Mouse (Mus musculus): Measurements from ENCODE around the gene Pard3. TPM values are rescaled to one million over a fixed set of nuclear protein-coding genes. Genes with fewer than 3 reads are reported as not detected.

Gene Pard3
- total and polyA plus RNA-seq, 3 experiments, result 0.51 to 1.3 (median 0.94) TPM

DNA sequence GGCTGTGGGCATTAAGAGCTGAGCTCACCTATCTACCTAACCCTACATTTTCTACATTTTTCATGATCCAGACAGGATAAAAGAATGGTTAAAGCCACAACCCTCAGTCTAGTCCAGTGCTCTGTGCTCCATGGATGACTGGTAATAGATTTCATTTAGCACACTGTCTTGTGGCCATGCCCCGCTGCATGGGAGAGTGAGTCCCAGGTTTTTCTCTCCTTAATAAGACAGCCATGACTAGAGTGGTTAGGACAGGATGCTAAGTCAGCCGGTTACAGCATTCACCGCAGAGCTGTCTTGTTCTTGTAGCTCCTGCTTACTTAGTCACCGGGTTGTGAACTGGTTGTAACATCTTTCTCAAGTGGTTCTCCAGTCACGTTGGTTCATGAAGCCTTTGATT lies 49.5 kb downstream of the Pard3 start:
- peaks cover 3% of the 10 kb centered on the region for H3K9me3 ChIP-seq (replicated peaks; ENCODE audit: low read length)
- dilution Hi-C loops (cut with MboI; ENCODE audit: extremely low pct_ligation_motif_present, extremely low pct_unique_long_range_greater_than_20kb, low sequenced_read_pairs), result no loop called here

DNA sequence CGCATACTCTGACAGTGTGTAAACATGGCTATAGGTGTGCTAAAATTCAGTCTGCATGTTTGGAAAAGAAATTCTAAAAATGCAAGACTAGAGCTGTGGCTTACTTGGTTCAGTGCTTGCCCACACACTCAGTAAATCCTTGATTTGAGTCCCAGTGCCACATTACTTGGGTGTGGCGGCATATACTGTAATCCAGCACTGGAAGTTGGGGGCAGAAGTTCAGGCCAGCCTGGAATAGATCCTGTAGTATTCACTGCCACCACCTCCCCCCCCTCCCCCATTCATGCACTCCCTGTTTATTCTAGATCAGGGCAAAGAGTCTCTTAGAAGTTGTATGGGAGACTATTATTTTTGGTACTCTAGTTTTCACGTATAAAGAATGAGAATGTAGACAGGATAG lies 52.1 kb downstream of the Pard3 start:
- dilution Hi-C loops (cut with MboI; ENCODE audit: extremely low pct_ligation_motif_present, extremely low pct_unique_long_range_greater_than_20kb, low sequenced_read_pairs), result no loop called here
- Histone ChIP-seq H3K4me1 (ENCODE audit: control insufficient read depth in 1 of 2, insufficient read depth in 2 of 2) (peaks cover 2 to 7% of the 10 kb centered on the region in 2 experiments; a peak in 2 of 4 replicates), H3K36me3 (replicated peaks in 1 of 2; ENCODE audit: control insufficient read depth in 1 of 2, insufficient read depth in 1 of 2, low read length in 1 of 2) (no peaks in the 10 kb centered on the region), H3K27ac (ENCODE audit: insufficient read depth, low read depth) (no peak overlapping the region), H3K4me3 (replicated peaks in 1 of 3; ENCODE audit: low read depth in 2 of 3, low read length in 2 of 3, poor library complexity in 1 of 3) (no peak overlapping the region), H3K9me3 (replicated peaks; ENCODE audit: low read length) (peaks cover 3% of the 10 kb centered on the region), H3K79me2 (replicated peaks; ENCODE audit: control insufficient read depth, extremely low read depth, insufficient read depth, poor library complexity, severe bottlenecking) (no peaks in the 10 kb centered on the region), H3K27me3 (replicated peaks) (no peaks in the 10 kb centered on the region), H3K9ac (ENCODE audit: insufficient read depth, low read depth) (no peak overlapping the region), H3K4me2 (ENCODE audit: insufficient read depth, low read depth, poor library complexity, severe bottlenecking) (no peak overlapping the region)
- no peak for DNase-seq (ENCODE audit: extremely low read depth)
- in situ Hi-C loops (cut with MboI; ENCODE audit: low pct_ligation_motif_present, low pct_unique_long_range_greater_than_20kb, low sequenced_read_pairs), result no loop called here
- TF ChIP-seq MAFK (IDR thresholded peaks at IDR 0.05; ENCODE audit: insufficient replicate concordance, low read length) (no peak), ZC3H11A (IDR thresholded peaks at IDR 0.05; ENCODE audit: low read depth, low read length) (no peak), SMC3 (IDR thresholded peaks at IDR 0.05; ENCODE audit: low read depth, low read length) (no peak)

More for the DNA sequence above, 49.5 kb downstream of the Pard3 start:
- no peaks in the 10 kb centered on the region for H3K79me2 ChIP-seq (replicated peaks; ENCODE audit: control insufficient read depth, extremely low read depth, insufficient read depth, poor library complexity, severe bottlenecking)
- peaks cover 2 to 7% of the 10 kb centered on the region in 2 experiments; a peak in 2 of 4 replicates for H3K4me1 ChIP-seq (ENCODE audit: control insufficient read depth in 1 of 2, insufficient read depth in 2 of 2)
- no peak overlapping the region for H3K9ac ChIP-seq (ENCODE audit: insufficient read depth, low read depth)
- in situ Hi-C loops (cut with MboI; ENCODE audit: low pct_ligation_motif_present, low pct_unique_long_range_greater_than_20kb, low sequenced_read_pairs), result no loop called here
- no peak overlapping the region for H3K4me2 ChIP-seq (ENCODE audit: insufficient read depth, low read depth, poor library complexity, severe bottlenecking)
- H3K27me3 ChIP-seq (replicated peaks), result no peaks in the 10 kb centered on the region
- no peaks in the 10 kb centered on the region for H3K36me3 ChIP-seq (replicated peaks in 1 of 2; ENCODE audit: control insufficient read depth in 1 of 2, insufficient read depth in 1 of 2, low read length in 1 of 2)
- no peak for TF ChIP-seq JUN (IDR thresholded peaks at IDR 0.05; ENCODE audit: insufficient read depth, low read depth, low read length)
- no peak for TF ChIP-seq TCF12 (IDR thresholded peaks at IDR 0.05; ENCODE audit: low read depth, low read length)
- TF ChIP-seq EP300 (IDR thresholded peaks at IDR 0.05; ENCODE audit: low read length), result no peak
- no peak for TF ChIP-seq HCFC1 (IDR thresholded peaks at IDR 0.05; ENCODE audit: low read depth, low read length)
- TF ChIP-seq SIN3A (IDR thresholded peaks at IDR 0.05; ENCODE audit: low read length), result no peak
- TF ChIP-seq ETS1 (conservative IDR thresholded peaks at IDR 0.05; ENCODE audit: low read depth, low read length), result no peak
- TF ChIP-seq MXI1 (IDR thresholded peaks at IDR 0.05; ENCODE audit: low read depth, low read length), result no peak
- TF ChIP-seq RAD21 (IDR thresholded peaks at IDR 0.05; ENCODE audit: low read depth, low read length), result no peak
- no peak for TF ChIP-seq ELF1 (IDR thresholded peaks at IDR 0.05; ENCODE audit: low read depth, low read length)
- no peak for TF ChIP-seq ZC3H11A (IDR thresholded peaks at IDR 0.05; ENCODE audit: low read depth, low read length)
- DNase-seq (ENCODE audit: extremely low read depth), result no peak
- no peak overlapping the region for H3K4me3 ChIP-seq (replicated peaks in 1 of 3; ENCODE audit: low read depth in 2 of 3, low read length in 2 of 3, poor library complexity in 1 of 3)
- H3K27ac ChIP-seq (ENCODE audit: insufficient read depth, low read depth), result no peak overlapping the region

DNA sequence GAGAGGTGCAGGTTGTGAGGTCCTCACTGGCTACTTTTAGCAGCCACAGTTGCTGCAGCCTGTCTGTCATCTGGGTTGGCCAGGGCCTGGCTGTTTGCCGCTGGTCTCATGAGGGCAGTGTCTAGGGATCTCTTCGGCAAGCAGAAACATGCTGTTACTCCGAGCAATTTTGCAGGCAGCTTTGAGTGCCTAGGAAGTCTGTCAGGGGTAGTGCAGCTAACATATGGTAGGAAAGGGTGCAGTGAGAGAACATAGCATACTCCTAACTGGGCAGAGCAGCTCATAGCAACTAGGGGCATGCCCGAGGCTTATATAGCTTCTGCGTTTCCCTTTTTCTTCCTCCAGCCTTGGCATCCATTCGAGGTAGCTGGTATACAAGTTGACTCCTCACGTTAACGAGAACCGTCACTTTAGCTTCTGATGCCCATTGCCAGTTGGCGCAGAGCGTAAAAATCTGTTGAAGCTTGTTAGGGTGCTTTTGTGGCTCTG lies 54.7 kb downstream of the Pard3 start:
- Histone ChIP-seq H3K9me3 (replicated peaks; ENCODE audit: low read length) (peaks cover 3% of the 10 kb centered on the region), H3K4me1 (ENCODE audit: control insufficient read depth in 1 of 2, insufficient read depth in 2 of 2) (peaks cover 0 to 12% of the 10 kb centered on the region in 2 experiments; a peak in 2 of 4 replicates), H3K4me3 (replicated peaks in 1 of 3; ENCODE audit: low read depth in 2 of 3, low read length in 2 of 3, poor library complexity in 1 of 3) (no peak overlapping the region), H3K27me3 (replicated peaks) (no peaks in the 10 kb centered on the region), H3K9ac (ENCODE audit: insufficient read depth, low read depth) (no peak overlapping the region), H3K4me2 (ENCODE audit: insufficient read depth, low read depth, poor library complexity, severe bottlenecking) (no peak overlapping the region), H3K27ac (ENCODE audit: insufficient read depth, low read depth) (no peak overlapping the region), H3K36me3 (replicated peaks in 1 of 2; ENCODE audit: control insufficient read depth in 1 of 2, insufficient read depth in 1 of 2, low read length in 1 of 2) (no peaks in the 10 kb centered on the region), H3K79me2 (replicated peaks; ENCODE audit: control insufficient read depth, extremely low read depth, insufficient read depth, poor library complexity, severe bottlenecking) (no peaks in the 10 kb centered on the region)
- in situ Hi-C loops (cut with MboI; ENCODE audit: low pct_ligation_motif_present, low pct_unique_long_range_greater_than_20kb, low sequenced_read_pairs) (no loop called here), dilution Hi-C loops (cut with MboI; ENCODE audit: extremely low pct_ligation_motif_present, extremely low pct_unique_long_range_greater_than_20kb, low sequenced_read_pairs) (no loop called here)
- TF ChIP-seq NRF1 (IDR thresholded peaks at IDR 0.05; ENCODE audit: low read depth, low read length) (no peak), E2F4 (IDR thresholded peaks at IDR 0.05; ENCODE audit: insufficient replicate concordance, low read depth, low read length) (no peak), CTCF (conservative IDR thresholded peaks at IDR 0.05 in 1 of 2, IDR thresholded peaks at IDR 0.05 in 1 of 2; ENCODE audit: low read depth in 2 of 2, low read length in 2 of 2) (no peak), ELF1 (IDR thresholded peaks at IDR 0.05; ENCODE audit: low read depth, low read length) (no peak), MAFK (IDR thresholded peaks at IDR 0.05; ENCODE audit: insufficient replicate concordance, low read length) (no peak), JUN (IDR thresholded peaks at IDR 0.05; ENCODE audit: insufficient read depth, low read depth, low read length) (no peak), KAT2A (IDR thresholded peaks at IDR 0.05; ENCODE audit: insufficient replicate concordance, low read length) (no peak), USF1 (IDR thresholded peaks at IDR 0.05; ENCODE audit: low read depth, low read length) (no peak), POLR2A (IDR thresholded peaks at IDR 0.05; ENCODE audit: low read depth, low read length) (no peak), TBP (conservative IDR thresholded peaks at IDR 0.05; ENCODE audit: low read depth, low read length) (no peak), MAX (IDR thresholded peaks at IDR 0.05; ENCODE audit: low read length) (no peak), UBTF (IDR thresholded peaks at IDR 0.05; ENCODE audit: low read depth, low read length) (no peak), TCF12 (IDR thresholded peaks at IDR 0.05; ENCODE audit: low read depth, low read length) (no peak), MXI1 (IDR thresholded peaks at IDR 0.05; ENCODE audit: low read depth, low read length) (no peak), HCFC1 (IDR thresholded peaks at IDR 0.05; ENCODE audit: low read depth, low read length) (no peak), ZC3H11A (IDR thresholded peaks at IDR 0.05; ENCODE audit: low read depth, low read length) (no peak), MAZ (IDR thresholded peaks at IDR 0.05; ENCODE audit: low read depth, low read length) (no peak), POLR2AphosphoS2 (IDR thresholded peaks at IDR 0.05; ENCODE audit: low read depth, low read length) (no peak), IRF4 (IDR thresholded peaks at IDR 0.05; ENCODE audit: low read depth, low read length) (no peak), ZMIZ1 (IDR thresholded peaks at IDR 0.05; ENCODE audit: low read depth, low read length) (no peak)
- no peak for DNase-seq (ENCODE audit: extremely low read depth)
